Mouse (Mus musculus) 3134 (cell line): ENCODE measurements around the gene Sema3c.

ENCODE experiments used
- DNase-seq: peaks from one replicate; pipeline ENCODE4 v3.0.0-alpha.2; 2011; ENCODE audit warnings: low spot score; ENCODE audit not compliant: insufficient read length; ENCODE audit errors: extremely low read depth

The Sema3c gene

GRCm38 (mm10) chr5:17647643-17648226 is 73.7 kb downstream of the Sema3c start:
- no peak for DNase-seq

- no peak for DNase-seq
Observed at GRCm38 (mm10) chr5:17648865-17649542, 74.9 kb downstream of the Sema3c start.

DNA sequence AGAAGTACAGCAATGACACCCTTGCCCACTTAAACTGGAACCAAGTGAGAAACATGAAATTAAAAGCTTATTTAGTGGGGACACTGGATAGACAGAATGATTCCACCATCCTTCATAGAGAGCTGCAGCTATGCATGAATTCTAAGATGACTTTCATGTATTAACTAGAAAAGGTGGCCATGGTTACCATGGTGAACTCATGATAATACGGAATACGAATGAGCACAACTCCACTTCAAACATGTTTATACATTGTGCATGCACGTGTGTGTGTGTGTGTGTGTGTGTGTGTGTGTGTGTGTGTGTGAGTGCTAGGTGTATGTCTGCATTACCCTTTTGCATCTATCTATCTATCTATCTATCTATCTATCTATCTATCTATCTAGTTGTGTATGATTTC is 87.1 kb downstream of the Sema3c start:
- no peak for DNase-seq

DNA sequence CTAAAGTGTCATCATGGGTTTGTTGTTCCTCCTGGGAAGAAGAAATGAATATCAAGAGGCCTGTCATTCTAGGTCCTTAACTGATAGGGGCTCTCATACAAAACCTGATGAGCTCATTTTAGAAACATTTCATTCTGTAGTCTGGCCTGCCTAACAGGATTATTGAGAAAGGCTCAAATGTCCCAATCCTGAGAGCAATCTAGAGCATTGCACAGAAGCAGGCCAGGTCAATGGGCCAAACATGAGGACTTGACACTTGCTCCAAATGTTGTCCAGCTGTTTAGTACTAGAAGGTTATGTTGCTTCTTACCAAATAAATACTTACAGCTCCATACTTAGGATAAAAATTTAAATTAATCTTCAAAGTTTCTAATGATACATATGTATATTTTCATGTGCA is 97.3 kb downstream of the Sema3c start:
- no peak for DNase-seq

DNA sequence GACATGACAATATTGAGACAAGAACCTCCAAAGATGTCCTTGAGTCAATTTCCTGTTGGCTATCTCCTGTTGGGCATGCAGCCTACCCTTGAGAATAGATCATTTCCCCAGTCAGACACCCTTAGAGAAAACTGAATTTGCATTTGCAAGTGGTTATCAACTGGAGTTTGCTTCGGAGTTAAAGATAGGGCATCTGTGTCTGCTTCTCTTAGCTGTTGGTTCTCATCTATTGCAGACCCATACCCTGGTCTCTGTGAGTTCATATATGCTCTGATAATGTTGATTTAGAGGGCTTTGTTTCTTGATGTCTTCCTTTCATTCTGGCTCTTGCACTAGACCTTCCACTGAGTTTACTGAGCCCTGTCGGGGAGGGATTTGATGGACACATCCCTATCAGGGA is 106.8 kb downstream of the Sema3c start:
- DNase-seq = no peak

- no peak for DNase-seq
Observed at GRCm38 (mm10) chr5:17689121-17689520, 115.0 kb downstream of the Sema3c start.

- DNase-seq = no peak
Observed at GRCm38 (mm10) chr5:17689604-17690003, 115.5 kb downstream of the Sema3c start.

GRCm38 (mm10) chr5:17695366-17695765 is 121.3 kb downstream of the Sema3c start:
- DNase-seq = no peak

DNA sequence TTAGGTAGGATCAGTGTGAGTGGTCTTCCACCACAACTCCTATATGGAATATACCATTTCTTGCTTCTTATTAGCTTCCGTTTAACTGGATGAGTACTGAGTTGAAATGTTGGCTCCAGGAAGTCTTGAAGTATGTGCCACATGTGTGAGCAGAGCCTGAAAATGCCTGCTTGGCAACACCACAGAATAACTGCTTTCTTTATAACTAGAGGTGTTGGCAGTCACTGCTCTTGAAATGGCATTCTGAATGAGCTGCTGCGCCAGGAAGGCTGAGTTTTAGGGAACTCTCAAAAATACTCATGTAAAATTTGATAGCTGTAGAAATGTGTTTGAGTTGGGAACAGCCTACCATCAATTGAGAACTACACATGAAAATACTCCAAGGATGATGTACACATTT is 124.8 kb downstream of the Sema3c start:
- DNase-seq = no peak

DNA sequence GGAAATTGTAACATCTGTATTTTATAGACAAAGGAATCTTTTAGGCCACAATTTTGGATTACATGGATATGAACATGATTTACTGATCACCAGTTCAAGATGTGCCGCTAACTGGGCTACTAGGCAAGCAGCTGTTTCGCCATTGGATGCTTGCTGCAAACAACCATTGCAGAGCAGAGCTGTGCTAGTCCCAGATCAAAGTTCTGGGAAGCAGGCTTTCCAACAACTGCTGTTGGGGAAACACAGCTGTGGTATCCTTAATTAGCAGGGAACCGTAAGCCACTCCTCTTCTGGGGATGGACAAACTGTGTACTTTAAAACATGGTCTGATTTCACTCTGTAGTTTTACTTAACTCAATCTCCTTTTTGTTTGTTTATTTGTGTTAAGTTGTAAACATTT is 130.1 kb downstream of the Sema3c start:
- no peak for DNase-seq

DNA sequence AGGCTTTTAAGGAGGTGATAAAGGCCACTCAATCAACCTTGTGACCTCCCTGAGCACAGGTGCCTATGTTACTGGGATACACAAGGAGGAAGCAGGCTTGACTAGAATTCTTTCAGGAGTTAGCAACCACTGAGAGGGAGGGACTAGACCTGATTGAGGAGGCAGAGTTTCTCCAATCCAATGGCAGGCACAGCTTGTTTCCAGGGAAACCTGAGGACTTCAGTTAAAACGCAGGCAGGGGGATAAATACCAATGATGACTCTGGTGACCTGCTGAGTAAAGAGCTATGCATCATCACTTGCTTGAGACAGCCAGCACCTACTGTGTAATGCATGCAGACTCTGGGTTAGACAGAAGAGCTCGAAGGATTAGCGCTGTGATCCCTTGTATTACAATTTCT is 133.0 kb downstream of the Sema3c start:
- no peak for DNase-seq

GRCm38 (mm10) chr5:17712374-17712773 is 138.3 kb downstream of the Sema3c start:
- no peak for DNase-seq

DNA sequence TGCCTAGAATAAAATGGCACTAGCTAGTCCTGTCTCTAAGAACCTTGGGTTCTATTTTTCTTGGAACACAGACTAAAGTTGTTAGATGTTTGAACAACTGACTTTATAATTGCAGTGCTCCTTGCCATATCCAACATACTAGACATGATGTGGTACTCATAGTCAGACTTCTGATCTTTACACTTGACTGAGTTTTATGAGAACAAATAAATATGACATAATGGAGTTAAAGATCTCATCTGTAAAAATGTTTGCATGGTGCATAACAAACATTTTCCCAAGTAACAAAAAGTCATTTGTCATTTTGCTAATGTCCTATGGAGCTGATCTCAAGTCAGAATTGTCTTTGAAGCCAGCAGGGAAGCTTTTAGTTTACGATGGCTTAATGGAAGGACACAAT is 141.1 kb downstream of the Sema3c start:
- no peak for DNase-seq

DNA sequence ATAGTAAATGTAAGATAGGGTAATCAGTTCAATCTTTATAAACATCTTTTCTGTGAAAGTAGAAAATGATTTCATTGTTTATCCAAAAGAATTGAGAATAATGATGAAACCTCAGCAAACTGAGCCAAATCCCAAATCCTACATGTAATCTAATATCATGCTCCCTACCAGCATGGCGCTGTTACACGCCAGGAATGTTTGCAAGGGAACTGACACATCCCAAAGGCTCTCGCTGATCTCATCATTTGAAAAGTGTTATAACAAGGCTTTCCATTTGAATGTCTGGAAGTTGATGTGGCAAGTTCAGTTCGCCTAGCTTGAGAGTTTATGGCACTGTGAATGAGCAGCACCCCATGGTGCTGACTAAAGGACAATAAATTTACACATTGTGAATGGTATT is 145.9 kb downstream of the Sema3c start:
- DNase-seq = no peak

GRCm38 (mm10) chr5:17724031-17724430 is 149.9 kb downstream of the Sema3c start:
- DNase-seq = no peak

DNA sequence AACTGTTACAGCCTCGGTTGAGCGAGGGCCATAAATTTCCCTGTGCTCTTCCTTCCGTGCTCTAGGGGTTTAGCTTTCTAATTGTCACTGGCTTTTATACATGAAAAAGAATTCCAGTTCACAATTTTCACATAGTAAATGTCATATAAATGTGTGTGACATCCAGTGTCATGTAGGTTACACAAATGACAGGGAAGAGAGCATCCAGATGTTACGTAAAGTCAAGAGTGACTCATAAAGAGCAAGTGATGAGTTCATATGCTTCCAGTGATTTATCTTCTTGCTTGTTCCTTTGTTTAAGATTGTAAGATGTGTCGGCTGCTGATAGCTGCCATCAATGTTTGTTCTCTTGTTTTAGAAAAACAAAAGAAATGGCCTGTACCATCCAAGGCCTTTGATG is 154.0 kb downstream of the Sema3c start:
- no peak for DNase-seq

GRCm38 (mm10) chr5:17739805-17740204 is 165.7 kb downstream of the Sema3c start:
- DNase-seq = no peak

- no peak for DNase-seq
Observed at GRCm38 (mm10) chr5:17746520-17746919, 172.4 kb downstream of the Sema3c start.

GRCm38 (mm10) chr5:17747143-17747542 is 173.1 kb downstream of the Sema3c start:
- DNase-seq = no peak

DNA sequence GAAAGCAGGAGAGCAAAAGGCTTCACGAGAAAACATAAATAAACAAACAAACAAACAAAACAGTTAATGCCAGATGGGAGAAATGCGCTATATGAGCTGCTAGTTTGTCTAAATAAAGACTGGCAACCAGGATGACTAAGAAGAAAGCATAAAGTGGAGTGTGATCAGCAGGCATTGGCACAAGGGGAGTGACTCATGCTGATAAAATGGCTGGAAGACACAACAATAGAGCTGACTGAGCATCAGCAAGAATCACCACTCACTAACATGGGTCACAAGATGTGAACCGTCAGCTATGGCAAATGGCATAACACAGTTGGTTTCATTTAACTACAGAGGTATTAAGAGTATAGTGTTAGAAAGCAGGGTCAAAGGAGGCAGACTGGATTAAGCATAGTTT is 174.2 kb downstream of the Sema3c start:
- DNase-seq = peak; percentile 11

DNA sequence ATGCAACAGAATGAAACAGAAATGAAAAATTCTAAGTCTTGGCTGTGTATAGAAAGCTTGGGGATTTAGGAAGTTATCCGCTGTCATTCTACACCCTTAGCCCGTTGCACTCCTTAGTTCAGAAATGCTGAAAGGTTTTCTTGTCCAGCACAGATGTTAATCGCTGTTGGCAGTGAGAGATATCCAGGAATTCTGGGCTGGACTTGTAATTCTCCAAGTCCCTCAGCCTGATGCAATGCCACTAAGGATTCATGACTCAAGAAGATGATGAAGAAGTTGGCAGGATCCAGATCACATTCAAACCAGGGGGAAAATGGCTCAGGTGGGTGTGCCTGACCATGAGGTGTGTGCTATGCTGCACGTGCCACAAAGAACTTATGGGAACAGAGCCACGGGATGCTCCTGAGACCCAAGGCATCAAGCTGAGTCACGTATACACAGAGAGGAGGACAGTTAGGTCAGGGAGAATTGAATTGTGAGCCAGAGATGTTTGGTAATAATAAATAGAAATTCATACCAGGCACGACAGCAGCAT is 179.5 kb downstream of the Sema3c start:
- no peak for DNase-seq

DNA sequence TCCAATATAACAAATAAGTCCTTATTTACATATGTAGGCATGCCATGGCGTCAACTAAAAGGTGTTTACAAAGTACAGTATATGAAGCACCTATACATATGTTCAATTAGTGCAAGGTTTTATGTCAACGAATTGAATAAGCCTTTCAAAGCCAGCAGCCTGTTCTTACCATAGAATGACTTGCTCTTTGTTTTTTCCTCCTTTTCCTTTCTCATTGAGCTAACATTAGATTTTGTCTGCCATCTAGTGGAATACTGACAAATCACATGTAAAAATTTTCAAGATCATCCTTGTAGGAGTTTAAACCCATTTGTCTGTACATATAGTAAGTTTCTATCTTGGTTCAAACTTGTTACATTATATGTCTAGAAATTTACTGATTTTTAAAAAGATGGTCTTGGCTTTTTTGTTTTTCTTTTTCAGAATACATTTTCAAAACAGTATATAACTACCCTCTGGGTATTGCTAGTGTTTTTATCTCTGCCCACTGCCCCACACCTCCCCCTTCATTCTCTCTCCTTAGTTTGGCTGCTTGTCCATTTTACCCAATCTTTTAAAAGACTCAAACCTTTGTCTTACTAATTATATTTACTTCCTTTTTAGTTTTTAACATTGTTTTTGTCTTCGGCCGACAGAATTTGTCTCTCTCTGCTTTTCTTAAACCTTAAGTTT is 192.1 kb downstream of the Sema3c start:
- DNase-seq = peak; percentile 7
